In the genomic region with DNA sequence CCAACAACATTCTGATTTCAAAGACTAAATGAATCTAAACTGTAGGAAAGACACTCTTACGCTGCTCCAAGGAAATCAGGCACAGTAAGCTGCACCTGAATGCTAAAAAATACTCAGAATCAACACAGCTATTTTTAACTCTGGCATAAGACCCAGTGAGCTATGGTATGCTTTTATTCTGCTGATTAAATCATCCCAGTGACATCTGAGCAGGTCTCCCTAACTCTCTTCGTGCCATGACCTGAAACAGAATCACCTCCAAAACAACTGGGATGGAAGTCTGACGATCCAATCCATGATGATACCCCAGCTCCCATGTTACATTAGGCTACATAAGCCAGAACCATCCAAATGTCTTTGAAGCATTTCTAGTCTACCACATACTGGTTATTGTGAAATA, we compare ENCODE assay signal across 28 mouse cellular contexts.
"Had no signal": no experiment of that assay in that cellular context is flagged by ENCODE, and none has a peak within 500 bp of the region (broad histone marks: within the 10 kb centered on the region; RNA-seq: fewer than 3 reads in every experiment).

No protein-coding gene starts in this region.

- DNase-seq: left cerebral cortex, postnatal 4 days; liver; liver, embryonic 13.5 days; liver, postnatal 0 days; lung, adult 18-20 months; lung, adult 2 months; lung, embryonic 14.5 days; lung, postnatal 10 days; lung, postnatal 14 days; lung, postnatal 36 days; lung, postnatal 4 days; midbrain, embryonic 14.5 days had no signal

- H3K4me3 ChIP-seq: limb, embryonic 10.5 days; limb, embryonic 12.5 days; limb, embryonic 13.5 days; limb, embryonic 15.5 days; liver, embryonic 12.5 days; liver, embryonic 13.5 days; liver, embryonic 15.5 days; lung, embryonic 15.5 days; megakaryocyte, embryonic 14.5 days; midbrain, embryonic 10.5 days; midbrain, embryonic 12.5 days; midbrain, embryonic 13.5 days; midbrain, embryonic 15.5 days; myocyte; neural tube, embryonic 12.5 days had no signal

- H3K27ac ChIP-seq: limb, embryonic 10.5 days; limb, embryonic 12.5 days; limb, embryonic 13.5 days; limb, embryonic 15.5 days; liver, embryonic 12.5 days; liver, embryonic 13.5 days; liver, embryonic 14.5 days; liver, embryonic 15.5 days; lung, embryonic 15.5 days; macrophage; midbrain, embryonic 10.5 days; midbrain, embryonic 12.5 days; midbrain, embryonic 13.5 days; midbrain, embryonic 15.5 days; neural tube, embryonic 12.5 days had no signal

- H3K9ac ChIP-seq: limb, embryonic 12.5 days; limb, embryonic 13.5 days; limb, embryonic 15.5 days; liver, embryonic 12.5 days; liver, embryonic 13.5 days; liver, embryonic 14.5 days; liver, embryonic 15.5 days; liver, postnatal 0 days; lung, embryonic 14.5 days; lung, embryonic 15.5 days; midbrain, embryonic 12.5 days; midbrain, embryonic 13.5 days; midbrain, embryonic 15.5 days; neural tube, embryonic 12.5 days had no signal

- H3K27me3 ChIP-seq: limb, embryonic 12.5 days; limb, embryonic 13.5 days; limb, embryonic 15.5 days; liver, embryonic 12.5 days; liver, embryonic 13.5 days; liver, embryonic 15.5 days; lung, embryonic 15.5 days; megakaryocyte, embryonic 14.5 days; midbrain, embryonic 12.5 days; midbrain, embryonic 13.5 days; midbrain, embryonic 15.5 days; neural tube, embryonic 12.5 days had no signal

- H3K4me1 ChIP-seq: limb, embryonic 10.5 days; limb, embryonic 12.5 days; limb, embryonic 15.5 days; liver, embryonic 12.5 days; lung, embryonic 15.5 days; midbrain, embryonic 10.5 days; midbrain, embryonic 12.5 days; midbrain, embryonic 13.5 days; midbrain, embryonic 15.5 days; neural tube, embryonic 12.5 days had no signal
